Mouse (Mus musculus): ENCODE results near the gene Kansl3. TPM values are rescaled to one million over a fixed set of nuclear protein-coding genes. Genes with fewer than 3 reads are reported as not detected.

Gene Kansl3
- polyA plus RNA-seq, 1 experiment from 2014 or later: 49.7 TPM

DNA sequence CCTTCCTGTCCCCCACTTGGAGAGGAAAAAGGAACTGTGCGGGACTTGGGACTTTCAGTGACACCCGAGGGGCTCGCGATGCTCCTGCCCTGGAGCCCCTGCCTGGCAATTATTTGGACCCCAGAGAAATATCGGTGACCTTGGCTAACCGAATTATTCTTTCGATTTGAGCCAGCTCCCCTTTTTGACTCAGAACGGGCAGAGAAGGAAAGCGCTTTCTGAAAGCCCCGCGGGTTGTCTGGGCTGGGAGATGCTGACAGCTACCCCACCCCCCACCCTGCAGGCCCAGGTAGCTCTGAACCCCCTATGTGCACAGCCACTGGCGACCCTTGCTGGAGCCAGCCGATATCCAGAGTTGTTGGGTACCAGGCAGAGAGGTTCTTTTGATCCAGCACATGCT lies 69.9 kb downstream of the Kansl3 start:
- Histone ChIP-seq H3K4me1 (peaks cover 8% of the 10 kb centered on the region), H3K27ac (replicated peaks) (no peak overlapping the region), H3K4me3 (no peak overlapping the region), H3K9me3 (replicated peaks) (no peaks in the 10 kb centered on the region), H3K27me3 (ENCODE audit: low read depth, poor library complexity, severe bottlenecking) (peaks cover 64% of the 10 kb centered on the region), H3K36me3 (no peaks in the 10 kb centered on the region)
- 35% methylated on average over 13 of the region's 13 CpGs for WGBS
- DNase-seq (ENCODE audit: low spot score): no peak

DNA sequence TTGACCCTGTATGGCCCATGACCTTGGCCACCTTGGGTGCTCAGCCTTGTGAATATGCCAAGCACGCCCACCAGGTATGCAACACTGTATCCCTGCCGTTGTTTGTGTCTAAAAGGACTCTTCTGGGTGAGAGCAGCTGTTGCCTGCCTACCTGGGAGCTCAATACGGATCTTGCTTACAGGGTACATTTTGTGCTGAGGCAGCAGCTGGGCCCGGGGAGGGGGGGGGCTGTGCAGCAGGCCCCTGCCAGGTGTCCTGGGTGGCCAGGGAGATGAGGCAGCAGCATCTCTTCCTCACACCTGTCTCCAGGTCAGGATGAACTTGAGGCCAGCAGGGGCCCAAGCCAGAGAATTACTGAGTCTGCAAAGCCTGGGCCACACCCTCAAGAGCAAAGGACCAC lies 70.9 kb downstream of the Kansl3 start:
- peaks cover 56% of the 10 kb centered on the region for H3K27me3 ChIP-seq (ENCODE audit: low read depth, poor library complexity, severe bottlenecking)
- 76% methylated on average over 4 of the region's 4 CpGs for WGBS
- DNase-seq (ENCODE audit: low spot score): no peak
- H3K9me3 ChIP-seq (replicated peaks): no peaks in the 10 kb centered on the region
- H3K27ac ChIP-seq (replicated peaks): no peak overlapping the region
- no peaks in the 10 kb centered on the region for H3K36me3 ChIP-seq
- H3K4me1 ChIP-seq: peaks cover 3% of the 10 kb centered on the region
- no peak overlapping the region for H3K4me3 ChIP-seq

DNA sequence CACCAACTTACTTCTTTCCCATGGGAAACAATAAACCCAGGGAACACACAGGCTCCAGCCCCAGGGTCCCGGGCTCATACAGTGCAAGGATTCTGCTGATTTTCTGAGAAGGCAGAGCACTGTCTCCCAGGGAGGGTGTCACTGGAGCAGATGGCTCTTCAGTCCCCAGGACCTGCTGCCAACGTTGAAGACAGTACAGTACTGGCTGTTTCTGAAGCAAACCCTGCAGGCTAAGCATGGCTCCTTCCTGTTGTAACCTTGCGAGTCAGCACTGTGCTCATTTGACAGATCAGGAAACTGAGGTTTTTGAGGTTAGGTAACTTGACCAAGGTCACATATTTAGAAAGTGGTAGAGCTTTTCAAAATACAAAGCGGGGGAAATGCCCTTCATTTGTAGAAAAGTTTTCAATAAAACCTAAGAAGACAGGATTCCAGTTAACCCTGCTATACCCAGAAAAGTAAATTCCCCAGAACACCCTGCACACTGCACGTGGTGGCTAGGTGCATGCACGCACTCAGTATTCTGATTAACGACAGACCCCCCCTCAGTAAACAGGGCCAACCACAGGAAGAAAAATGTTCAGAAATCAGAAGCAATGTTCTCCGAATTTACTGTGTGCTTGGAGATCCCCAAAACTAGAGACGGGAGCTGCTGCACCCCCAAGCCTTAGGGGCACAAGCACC lies 72.4 kb downstream of the Kansl3 start:
- DNase-seq (ENCODE audit: low spot score): no peak
- Histone ChIP-seq H3K4me1 (no peaks in the 10 kb centered on the region), H3K9me3 (replicated peaks) (no peaks in the 10 kb centered on the region), H3K36me3 (no peaks in the 10 kb centered on the region), H3K4me3 (no peak overlapping the region), H3K27me3 (ENCODE audit: low read depth, poor library complexity, severe bottlenecking) (peaks cover 41% of the 10 kb centered on the region), H3K27ac (replicated peaks) (no peak overlapping the region)
- 79% methylated on average over 9 of the region's 9 CpGs for WGBS

DNA sequence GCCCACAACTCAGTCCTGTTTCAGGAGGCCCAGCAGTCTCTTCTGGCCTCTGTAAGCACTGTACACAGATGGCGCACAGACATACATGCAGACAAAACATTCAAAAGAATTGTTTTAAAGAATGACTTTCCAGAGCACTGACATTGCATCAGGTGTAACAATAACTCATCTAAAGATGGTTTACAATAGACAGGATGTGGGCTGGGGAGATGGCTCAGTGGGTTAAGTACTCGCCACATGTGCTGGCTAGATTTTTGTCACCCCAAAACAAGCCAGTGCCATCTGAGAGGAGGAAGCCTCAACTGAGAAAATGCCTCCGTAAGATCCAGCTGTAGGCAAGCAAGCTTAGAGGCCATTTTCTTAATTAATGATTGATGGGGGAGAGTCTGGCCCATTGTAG lies 74.6 kb downstream of the Kansl3 start:
- no peaks in the 10 kb centered on the region for H3K36me3 ChIP-seq
- H3K27ac ChIP-seq (replicated peaks): no peak overlapping the region
- no peaks in the 10 kb centered on the region for H3K9me3 ChIP-seq (replicated peaks)
- no peaks in the 10 kb centered on the region for H3K4me1 ChIP-seq
- DNase-seq (ENCODE audit: low spot score): no peak
- H3K4me3 ChIP-seq: no peak overlapping the region
- 86% methylated on average over 3 of the region's 3 CpGs for WGBS
- H3K27me3 ChIP-seq (ENCODE audit: low read depth, poor library complexity, severe bottlenecking): peaks cover 20% of the 10 kb centered on the region

DNA sequence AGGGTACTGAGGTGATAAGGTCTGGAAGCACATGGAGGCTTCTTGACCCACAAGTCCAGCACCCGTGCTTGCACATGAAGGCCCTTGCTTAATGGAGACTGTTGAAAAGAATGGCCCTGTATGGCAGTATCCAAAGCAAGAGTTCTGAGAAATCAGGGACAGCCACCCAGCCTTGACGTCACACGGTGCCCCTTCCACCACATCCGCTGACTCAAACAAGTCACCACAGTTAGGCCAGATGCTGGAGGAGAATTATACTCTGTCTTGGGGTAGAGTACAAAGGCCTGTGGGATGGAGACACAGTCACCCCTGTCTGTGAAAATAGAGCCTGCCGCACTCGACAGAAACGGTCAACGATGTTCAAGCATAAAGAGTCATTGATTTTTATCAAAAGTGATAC lies 75.5 kb downstream of the Kansl3 start:
- Histone ChIP-seq H3K9me3 (replicated peaks) (no peaks in the 10 kb centered on the region), H3K27me3 (ENCODE audit: low read depth, poor library complexity, severe bottlenecking) (peaks cover 11% of the 10 kb centered on the region), H3K4me3 (no peak overlapping the region), H3K36me3 (no peaks in the 10 kb centered on the region), H3K27ac (replicated peaks) (no peak overlapping the region), H3K4me1 (no peaks in the 10 kb centered on the region)
- no peak for DNase-seq (ENCODE audit: low spot score)
- WGBS: 93% methylated on average over 8 of the region's 8 CpGs

Small RNAs within 50 kb of the gene (microRNA-seq; reads per million reads assigned to microRNA genes)
- gene Mir6898: 0.90 reads per million

Other genes with a start within 250 kb of the Kansl3 start
- 52.5 and 56.9 TPM in 2 replicates for gene Uggt1, start 124.5 kb downstream of the Kansl3 start, polyA plus RNA-seq (2016; fragmentation: Nextera tagmentation; extraction: Ambion mirVana)
- gene Neurl3, start 94.5 kb downstream of the Kansl3 start, polyA plus RNA-seq (2016; fragmentation: Nextera tagmentation; extraction: Ambion mirVana): 0.27 and 0.37 TPM in 2 replicates
- 3.4 and 4.0 TPM in 2 replicates for gene Arid5a, start 61.4 kb downstream of the Kansl3 start, polyA plus RNA-seq (2016; fragmentation: Nextera tagmentation; extraction: Ambion mirVana)
- 1.8 and 1.9 TPM in 2 replicates for gene Fer1l5, start 3.1 kb upstream of the Kansl3 start, polyA plus RNA-seq (2016; fragmentation: Nextera tagmentation; extraction: Ambion mirVana)
- 63.5 and 69.9 TPM in 2 replicates for gene Lman2l, start 76.1 kb upstream of the Kansl3 start, polyA plus RNA-seq (2016; fragmentation: Nextera tagmentation; extraction: Ambion mirVana)
- 15.5 and 15.6 TPM in 2 replicates for gene Cnnm4, start 102.4 kb upstream of the Kansl3 start, polyA plus RNA-seq (2016; fragmentation: Nextera tagmentation; extraction: Ambion mirVana)
- gene Cnnm3, start 142.7 kb upstream of the Kansl3 start, polyA plus RNA-seq (2016; fragmentation: Nextera tagmentation; extraction: Ambion mirVana): 2.6 and 3.1 TPM in 2 replicates
- gene Ankrd23, start 167.7 kb upstream of the Kansl3 start, polyA plus RNA-seq (2016; fragmentation: Nextera tagmentation; extraction: Ambion mirVana): 16.3 and 17.4 TPM in 2 replicates
- 0.69 TPM in 1 of 2 replicates, not detected in the other for gene Gm42417, start 170.2 kb upstream of the Kansl3 start, polyA plus RNA-seq (2016; fragmentation: Nextera tagmentation; extraction: Ambion mirVana)
- 17.8 and 21.2 TPM in 2 replicates for gene Ankrd39, start 178.3 kb upstream of the Kansl3 start, polyA plus RNA-seq (2016; fragmentation: Nextera tagmentation; extraction: Ambion mirVana)
- gene Sema4c, start 189.2 kb upstream of the Kansl3 start, polyA plus RNA-seq (2016; fragmentation: Nextera tagmentation; extraction: Ambion mirVana): 20.8 and 26.3 TPM in 2 replicates

Measured in midbrain, embryonic 10.5 days (tissue).